Mouse (Mus musculus) midbrain, embryonic 10.5 days (tissue): ENCODE data around the gene Scn4a. TPM values are rescaled to one million over a fixed set of nuclear protein-coding genes. Genes with fewer than 3 reads are reported as not detected.

ENCODE experiments used
- DNase-seq: peaks from one replicate; pipeline ENCODE4 v3.0.0-alpha.2; 2017; ENCODE audit warnings: low spot score
- H3K27ac ChIP-seq: fragments of 300-500 bp; sonication (generic); replicated peaks from 2 replicates; pipeline ENCODE4 v1.5.1; 2016; ENCODE audit warnings: mild to moderate bottlenecking
- H3K27me3 ChIP-seq: fragments of 300-500 bp; sonication (generic); 2 replicates; pipeline ENCODE4 v1.6.1; 2016; ENCODE audit warnings: low read depth, mild to moderate bottlenecking; ENCODE audit not compliant: poor library complexity, severe bottlenecking
- H3K36me3 ChIP-seq: fragments of 300-500 bp; sonication (generic); 2 replicates; pipeline ENCODE4 v1.6.1; 2016; ENCODE audit warnings: mild to moderate bottlenecking, moderate library complexity
- H3K4me1 ChIP-seq: fragments of 300-500 bp; sonication (generic); 2 replicates; pipeline ENCODE4 v1.6.1; 2016
- H3K4me3 ChIP-seq: fragments of 300-500 bp; sonication (generic); 2 replicates; pipeline ENCODE4 v1.5.1; 2016; ENCODE audit warnings: mild to moderate bottlenecking, moderate library complexity
- H3K9me3 ChIP-seq: fragments of 300-500 bp; sonication (generic); replicated peaks from 2 replicates; pipeline ENCODE4 v1.6.1; 2016; ENCODE audit warnings: mild to moderate bottlenecking
- WGBS: fragments of 180-500 bp; shearing (Covaris S2); methylation state at CpG from one replicate; pipeline ENCODE4 v1.1.7; 2016; 5-methylcytosine and 5-hydroxymethylcytosine counted together
- polyA plus RNA-seq: library from polyadenylated mRNA; unstranded; fragments of >200 nt; fragmentation: Nextera tagmentation; extraction: Ambion mirVana; gene quantifications from 2 replicates; pipeline ENCODE4 v1.2.1, GENCODE M21; 2016

Scn4a gene
- polyA plus RNA-seq, 1 experiment from 2014 or later, result 0.10 TPM

- Histone ChIP-seq H3K27me3 (no peaks in the 10 kb centered on the region), H3K4me1 (no peaks in the 10 kb centered on the region), H3K27ac (no peak overlapping the region), H3K4me3 (no peak overlapping the region), H3K9me3 (no peaks in the 10 kb centered on the region), H3K36me3 (no peaks in the 10 kb centered on the region)
- WGBS, result 80% methylated on average over 5 of the region's 5 CpGs
- DNase-seq, result no peak
Measured at GRCm38 (mm10) chr11:106382424-106382823, 29.3 kb upstream of the Scn4a start.

DNA sequence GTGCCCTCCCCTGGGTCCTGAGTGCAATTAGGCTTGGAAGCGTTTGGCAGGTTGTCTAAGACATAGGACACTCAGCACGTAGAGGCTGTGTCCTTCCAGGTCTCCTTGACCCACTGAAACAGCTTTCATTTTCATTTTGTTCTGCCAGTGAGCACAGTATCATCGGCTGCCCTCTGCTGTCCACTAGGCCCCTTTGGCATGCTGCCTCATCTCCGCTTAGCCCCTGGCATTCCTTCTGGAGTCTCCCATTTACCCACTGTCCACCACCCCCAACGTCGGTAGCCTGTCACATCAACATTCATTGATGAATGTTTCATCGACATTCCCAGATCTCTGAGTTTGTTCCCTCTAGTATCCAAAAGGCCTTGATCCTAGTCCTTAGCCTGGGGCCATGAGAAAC is 28.8 kb upstream of the Scn4a start:
- Histone ChIP-seq H3K4me1 (no peaks in the 10 kb centered on the region), H3K4me3 (no peak overlapping the region)
- WGBS, result 86% methylated on average over 7 of the region's 7 CpGs

GRCm38 (mm10) chr11:106381011-106381410 is 27.9 kb upstream of the Scn4a start:
- Histone ChIP-seq H3K9me3 (no peaks in the 10 kb centered on the region), H3K4me1 (no peaks in the 10 kb centered on the region), H3K27me3 (no peaks in the 10 kb centered on the region), H3K27ac (no peak overlapping the region), H3K36me3 (no peaks in the 10 kb centered on the region), H3K4me3 (no peak overlapping the region)
- DNase-seq, result no peak
- 87% methylated on average over 11 of the region's 11 CpGs for WGBS

More for the DNA sequence above, 28.8 kb upstream of the Scn4a start:
- DNase-seq, result no peak
- Histone ChIP-seq H3K9me3 (no peaks in the 10 kb centered on the region), H3K27ac (no peak overlapping the region), H3K36me3 (no peaks in the 10 kb centered on the region), H3K27me3 (no peaks in the 10 kb centered on the region)

- Histone ChIP-seq H3K4me3 (no peak overlapping the region), H3K27me3 (no peaks in the 10 kb centered on the region), H3K36me3 (no peaks in the 10 kb centered on the region), H3K9me3 (no peaks in the 10 kb centered on the region), H3K4me1 (peaks cover 14% of the 10 kb centered on the region), H3K27ac (0 out of 2 replicates have a peak overlapping the region, but pooled peaks have one; percentile 28)
- no peak for DNase-seq
- WGBS, result 80% methylated on average over 5 of the region's 5 CpGs
Measured at GRCm38 (mm10) chr11:106374979-106375378, 21.9 kb upstream of the Scn4a start.

- no peaks in the 10 kb centered on the region for H3K36me3 ChIP-seq
- H3K4me3 ChIP-seq, result no peak overlapping the region
- no peak for DNase-seq
- no peaks in the 10 kb centered on the region for H3K27me3 ChIP-seq
- peaks cover 14% of the 10 kb centered on the region for H3K4me1 ChIP-seq
- H3K9me3 ChIP-seq, result no peaks in the 10 kb centered on the region
- 0 out of 2 replicates have a peak overlapping the region, but pooled peaks have one; percentile 28 for H3K27ac ChIP-seq
- 56% methylated on average over 9 of the region's 9 CpGs for WGBS
Measured at GRCm38 (mm10) chr11:106374559-106374958, 21.5 kb upstream of the Scn4a start.

DNA sequence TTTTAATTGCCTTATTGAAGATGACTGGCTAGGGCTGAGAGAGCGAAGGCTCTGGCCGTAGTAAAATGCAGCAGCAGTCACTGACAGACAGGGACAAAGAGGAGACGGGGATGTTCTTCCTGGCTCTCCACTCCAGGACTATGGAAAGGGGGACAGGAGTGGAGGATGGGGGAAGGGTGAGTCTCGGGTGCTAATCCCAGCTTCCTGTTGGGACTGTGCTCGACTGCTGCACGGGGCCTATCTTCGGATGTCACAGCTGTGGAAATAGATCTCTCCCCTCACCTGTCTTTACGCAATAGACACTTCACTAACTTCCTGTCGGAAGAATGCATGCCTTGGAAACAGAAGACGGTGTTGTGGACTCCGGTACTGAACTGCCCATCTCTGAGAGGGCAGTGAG is 20.9 kb upstream of the Scn4a start:
- Histone ChIP-seq H3K4me1 (peaks cover 14% of the 10 kb centered on the region), H3K36me3 (no peaks in the 10 kb centered on the region), H3K4me3 (no peak overlapping the region), H3K9me3 (no peaks in the 10 kb centered on the region), H3K27me3 (no peaks in the 10 kb centered on the region), H3K27ac (no peak overlapping the region)
- 61% methylated on average over 11 of the region's 11 CpGs for WGBS
- DNase-seq, result no peak

- H3K9me3 ChIP-seq, result no peaks in the 10 kb centered on the region
- 0 out of 2 replicates have a peak overlapping the region, but pooled peaks have one; percentile 2 for H3K4me3 ChIP-seq
- no peaks in the 10 kb centered on the region for H3K27me3 ChIP-seq
- DNase-seq, result peak; percentile 78
- no peaks in the 10 kb centered on the region for H3K36me3 ChIP-seq
- H3K4me1 ChIP-seq, result peaks cover 27% of the 10 kb centered on the region
- WGBS, result 18% methylated on average over 3 of the region's 3 CpGs
- no peak overlapping the region for H3K27ac ChIP-seq
Measured at GRCm38 (mm10) chr11:106366316-106366715, 13.2 kb upstream of the Scn4a start.

DNA sequence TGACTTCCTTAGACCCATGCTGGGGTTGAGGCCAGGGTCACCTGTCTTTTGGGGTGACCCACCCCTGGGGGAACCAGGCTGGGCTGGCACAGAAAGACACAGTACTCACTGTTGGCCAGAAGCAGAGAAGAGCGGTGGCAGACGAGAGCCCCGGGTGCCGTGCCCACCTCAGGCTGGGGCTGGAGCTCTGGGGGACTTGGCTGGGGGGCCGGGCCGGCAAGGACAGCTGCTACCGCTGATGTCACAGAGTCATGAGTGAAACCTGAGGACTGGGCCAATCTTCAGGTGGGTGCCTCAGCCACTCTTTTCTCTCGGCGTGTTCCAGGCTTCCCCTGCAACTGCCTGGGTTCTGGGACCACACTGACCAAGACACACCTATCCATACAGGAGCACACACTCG is 12.3 kb upstream of the Scn4a start, which contains the start of gene Prr29:
Gene Prr29 (plus strand): TSS at position 107 of the 400 bp plus-strand sequence.
- whole genome bisulfite sequencing, result 54% methylated on average over 10 of the region's 10 CpGs
- peak within 1 kb of the TSS; percentile 31 for H3K4me3 ChIP-seq
- H3K9me3 ChIP-seq, result no peaks in the 10 kb centered on the region

GRCm38 (mm10) chr11:106364712-106365111 is 11.6 kb upstream of the Scn4a start:
- no peaks in the 10 kb centered on the region for H3K36me3 ChIP-seq
- H3K4me1 ChIP-seq, result peaks cover 27% of the 10 kb centered on the region
- 7% methylated on average over 11 of the region's 11 CpGs for WGBS
- peak overlapping the region; percentile 80 for H3K27ac ChIP-seq
- peak overlapping the region; percentile 31 for H3K4me3 ChIP-seq
- no peaks in the 10 kb centered on the region for H3K27me3 ChIP-seq
- H3K9me3 ChIP-seq, result no peaks in the 10 kb centered on the region
- DNase-seq, result peak; percentile 49

More for the DNA sequence above, 12.3 kb upstream of the Scn4a start, which contains the start of gene Prr29:
- Histone ChIP-seq H3K36me3 (no peaks in the 10 kb centered on the region), H3K4me1 (peaks cover 27% of the 10 kb centered on the region), H3K27me3 (no peaks in the 10 kb centered on the region), H3K27ac (peak within 1 kb of the TSS; percentile 80)
- DNase-seq, result no peak

DNA sequence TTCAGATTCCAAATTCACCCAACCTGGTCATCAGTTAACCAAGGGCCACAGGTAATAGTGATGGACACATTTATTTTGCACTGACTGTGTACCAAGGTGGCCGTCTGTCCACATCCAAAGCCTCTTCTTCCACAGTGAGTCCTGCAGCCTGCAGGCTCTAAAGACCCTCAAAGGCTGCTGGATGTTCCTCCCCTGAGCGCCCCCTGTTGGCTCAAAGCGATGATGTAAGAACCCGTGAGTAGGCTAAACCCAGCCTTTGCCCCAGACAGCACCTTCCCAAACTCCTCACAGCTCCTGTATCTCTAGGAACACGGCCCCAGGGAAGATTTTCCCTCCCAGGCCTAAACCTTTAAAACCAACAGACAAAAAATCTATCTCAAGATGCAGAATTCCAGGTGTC is 6.3 kb upstream of the Scn4a start:
- whole genome bisulfite sequencing, result 16% methylated on average over 5 of the region's 5 CpGs
- Histone ChIP-seq H3K4me1 (peaks cover 5% of the 10 kb centered on the region), H3K4me3 (no peak overlapping the region), H3K9me3 (no peaks in the 10 kb centered on the region), H3K27ac (no peak overlapping the region), H3K36me3 (no peaks in the 10 kb centered on the region), H3K27me3 (no peaks in the 10 kb centered on the region)
- DNase-seq, result peak; percentile 41

- no peaks in the 10 kb centered on the region for H3K9me3 ChIP-seq
- no peak overlapping the region for H3K4me3 ChIP-seq
- no peak for DNase-seq
- no peaks in the 10 kb centered on the region for H3K27me3 ChIP-seq
- H3K36me3 ChIP-seq, result no peaks in the 10 kb centered on the region
- peaks cover 9% of the 10 kb centered on the region for H3K4me1 ChIP-seq
- H3K27ac ChIP-seq, result no peak overlapping the region
- WGBS, result 82% methylated on average over 19 of the region's 19 CpGs
Measured at GRCm38 (mm10) chr11:106355382-106356128, 2.5 kb upstream of the Scn4a start.

DNA sequence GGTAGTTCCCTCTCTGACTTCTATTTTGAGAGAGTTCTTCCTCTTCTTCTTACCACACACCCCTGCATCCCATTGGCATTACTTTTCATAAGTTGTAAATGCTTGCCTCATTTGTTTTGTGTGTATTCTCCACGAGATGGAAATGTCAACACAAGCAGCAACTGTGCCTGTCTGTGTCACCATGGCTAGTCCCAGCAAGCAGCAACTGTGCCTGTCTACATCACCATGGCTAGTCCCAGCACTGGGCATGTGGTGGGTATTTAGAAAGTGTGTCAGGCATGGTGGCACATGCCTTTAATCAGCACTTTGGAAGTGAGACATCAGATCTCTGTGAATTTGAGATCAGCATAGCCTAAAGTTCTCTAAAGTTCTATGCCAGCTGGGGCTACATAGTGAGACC is 1.1 kb upstream of the Scn4a start:
- no peaks in the 10 kb centered on the region for H3K36me3 ChIP-seq
- no peak overlapping the region for H3K4me3 ChIP-seq
- peaks cover 4% of the 10 kb centered on the region; the same call in 1 of the 2 replicates for H3K27me3 ChIP-seq
- no peaks in the 10 kb centered on the region for H3K9me3 ChIP-seq
- H3K4me1 ChIP-seq, result peaks cover 9% of the 10 kb centered on the region
- 69% methylated on average over 1 of the region's 1 CpGs for WGBS
- no peak overlapping the region for H3K27ac ChIP-seq
- no peak for DNase-seq

DNA sequence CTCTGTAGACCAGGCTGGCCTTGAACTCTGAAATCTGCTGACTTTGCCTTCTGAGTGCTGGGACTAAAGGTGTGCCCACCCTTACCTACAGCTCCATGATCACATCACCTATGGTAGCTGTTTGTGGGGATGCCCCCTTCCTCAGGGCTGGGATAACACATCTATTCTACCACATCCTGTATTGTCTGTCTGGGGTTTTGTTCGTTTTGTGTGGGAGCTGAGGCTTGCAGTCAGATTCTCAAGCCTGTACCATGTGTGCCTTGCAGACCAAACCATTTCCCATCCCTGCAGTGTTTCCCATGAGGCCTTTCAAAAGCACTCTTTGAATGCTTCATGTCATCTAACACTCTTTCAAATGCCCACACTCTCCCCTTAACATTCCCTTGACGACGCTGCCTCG is 1.1 kb downstream of the Scn4a start:
- H3K27ac ChIP-seq, result no peak overlapping the region
- WGBS, result 89% methylated on average over 4 of the region's 4 CpGs
- H3K4me1 ChIP-seq, result peaks cover 9% of the 10 kb centered on the region
- H3K27me3 ChIP-seq, result peaks cover 6% of the 10 kb centered on the region; the same call in 1 of the 2 replicates
- no peaks in the 10 kb centered on the region for H3K36me3 ChIP-seq
- H3K9me3 ChIP-seq, result no peaks in the 10 kb centered on the region
- no peak overlapping the region for H3K4me3 ChIP-seq
- no peak for DNase-seq
